Mouse (Mus musculus): ENCODE measurements around the gene Trim32. TPM values are rescaled to one million over a fixed set of nuclear protein-coding genes. Genes with fewer than 3 reads are reported as not detected.

The Trim32 gene
- 11.9 TPM for total RNA-seq (2023)

DNA sequence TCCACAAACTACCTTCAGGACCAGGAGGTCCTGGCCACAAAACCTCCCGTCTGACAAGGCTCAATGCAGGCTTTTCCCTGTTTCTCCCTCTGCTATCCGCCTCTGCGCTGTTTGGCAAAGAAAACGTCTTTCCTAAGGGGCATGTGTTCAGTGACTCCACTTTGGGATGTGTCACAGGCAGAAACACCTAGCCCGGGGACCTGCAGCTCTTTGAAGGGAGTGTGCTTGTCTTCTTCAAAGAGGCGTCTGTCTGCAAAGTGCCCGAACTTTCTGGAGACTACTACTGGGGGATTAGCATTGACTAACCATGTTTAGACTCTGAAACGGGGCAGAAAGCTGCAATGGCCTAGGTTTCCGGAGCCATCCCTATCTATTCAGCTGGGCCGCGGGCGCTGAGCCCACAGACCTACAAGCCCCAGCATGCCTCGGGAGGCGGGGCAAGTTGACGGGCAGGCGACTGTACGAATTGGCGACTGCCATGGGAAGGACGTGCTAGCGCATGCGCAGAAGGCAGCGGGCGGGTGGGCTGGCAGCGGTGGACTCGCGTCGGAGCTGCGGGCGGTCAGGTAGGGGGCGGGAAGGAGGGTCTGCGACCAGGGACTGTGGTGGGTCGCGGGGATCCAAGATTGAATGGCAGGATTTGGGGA, at the start of gene Trim32:
TSS of gene Trim32 (plus strand) at position 483 of the 647 bp plus-strand sequence.

Data from CD8-positive naive resting alpha-beta T cell, adult 57 days (primary cell).